Mouse (Mus musculus) stomach, embryonic 15.5 days (tissue): ENCODE measurements around the gene Gm4763. TPM values are rescaled to one million over a fixed set of nuclear protein-coding genes. Genes with fewer than 3 reads are reported as not detected.
"Not testable (repeated sequence)": the region's sequence is repeated elsewhere in the genome, so short reads cannot be mapped to it uniquely, and the experiment has no call there.

ENCODE experiments used
- ATAC-seq: fragments of 200-750 bp; cut with Nextera tagmentation; 2 replicates; pipeline ENCODE4 v1.8.0; 2017; ENCODE audit warnings: low read depth, moderate number of reproducible peaks, moderate TSS enrichment; ENCODE audit not compliant: insufficient read depth, low FRiP score
- H3K27ac ChIP-seq: fragments of 300-500 bp; sonication (generic); 2 replicates; pipeline ENCODE4 v1.5.1; 2015; ENCODE audit warnings: mild to moderate bottlenecking, inconsistent platforms
- H3K27me3 ChIP-seq: fragments of 300-500 bp; sonication (generic); replicated peaks from 2 replicates; pipeline ENCODE4 v1.6.1; 2015; ENCODE audit warnings: inconsistent platforms
- H3K36me3 ChIP-seq: fragments of 300-500 bp; sonication (generic); 2 replicates; pipeline ENCODE4 v1.6.1; 2015; ENCODE audit warnings: inconsistent platforms
- H3K4me1 ChIP-seq: fragments of 300-500 bp; sonication (generic); 2 replicates; pipeline ENCODE4 v1.6.1; 2015; ENCODE audit warnings: inconsistent platforms
- H3K4me2 ChIP-seq: fragments of 300-500 bp; sonication (generic); 2 replicates; pipeline ENCODE4 v1.6.1; 2015; ENCODE audit warnings: mild to moderate bottlenecking, inconsistent platforms
- H3K4me3 ChIP-seq: fragments of 300-500 bp; sonication (generic); replicated peaks from 2 replicates; pipeline ENCODE4 v1.5.1; 2015; ENCODE audit warnings: inconsistent platforms
- H3K9ac ChIP-seq: fragments of 300-500 bp; sonication (generic); 2 replicates; pipeline ENCODE4 v1.6.1; 2015; ENCODE audit warnings: inconsistent platforms
- H3K9me3 ChIP-seq: fragments of 300-500 bp; sonication (generic); 2 replicates; pipeline ENCODE4 v1.6.1; 2016; ENCODE audit warnings: inconsistent platforms
- WGBS: fragments of 180-500 bp; shearing (Covaris S2); methylation state at CpG from one replicate; pipeline ENCODE4 v1.1.7; 2015; 5-methylcytosine and 5-hydroxymethylcytosine counted together
- polyA plus RNA-seq: library from polyadenylated mRNA; unstranded; fragments of >200 nt; fragmentation: Nextera tagmentation; extraction: Ambion mirVana; gene quantifications from 2 replicates; pipeline ENCODE4 v1.2.1, GENCODE M21; 2015

Gm4763 gene
- not detected in 2 replicates for polyA plus RNA-seq

- not testable (repeated sequence) for H3K27me3 ChIP-seq, ATAC-seq, H3K27ac ChIP-seq, H3K9ac ChIP-seq, H3K4me2 ChIP-seq, H3K9me3 ChIP-seq, H3K4me3 ChIP-seq, H3K36me3 ChIP-seq, H3K4me1 ChIP-seq
- WGBS = 84% methylated on average over 11 of the region's 11 CpGs
Measured at GRCm38 (mm10) chr7:24726808-24727207, at the start of gene Gm4763. TSS of gene Gm4763 (minus strand) at chr7:24726908.

GRCm38 (mm10) chr7:24776145-24776544, 49.4 kb upstream of the Gm4763 start:
- no peak overlapping the region for H3K4me3 ChIP-seq
- no peaks in the 10 kb centered on the region for H3K27me3 ChIP-seq
- no peak for ATAC-seq
- no peak overlapping the region for H3K4me2 ChIP-seq
- 77% methylated on average over 2 of the region's 2 CpGs for WGBS
- H3K27ac ChIP-seq = no peak overlapping the region
- no peak overlapping the region for H3K9ac ChIP-seq
- H3K4me1 ChIP-seq = no peaks in the 10 kb centered on the region
- no peaks in the 10 kb centered on the region for H3K36me3 ChIP-seq
- no peaks in the 10 kb centered on the region for H3K9me3 ChIP-seq

- no peaks in the 10 kb centered on the region for H3K27me3 ChIP-seq
Measured at GRCm38 (mm10) chr7:24773942-24774535, 47.3 kb upstream of the Gm4763 start.

GRCm38 (mm10) chr7:24771361-24771760, 44.7 kb upstream of the Gm4763 start:
- no peaks in the 10 kb centered on the region for H3K36me3 ChIP-seq

More at GRCm38 (mm10) chr7:24773942-24774535, 47.3 kb upstream of the Gm4763 start:
- no peak overlapping the region for H3K4me3 ChIP-seq
- no peak for ATAC-seq
- H3K9ac ChIP-seq = no peak overlapping the region
- no peaks in the 10 kb centered on the region for H3K4me1 ChIP-seq
- no peak overlapping the region for H3K27ac ChIP-seq
- WGBS = 48% methylated on average over 3 of the region's 3 CpGs
- H3K4me2 ChIP-seq = no peak overlapping the region
- no peaks in the 10 kb centered on the region for H3K9me3 ChIP-seq
- no peaks in the 10 kb centered on the region for H3K36me3 ChIP-seq

GRCm38 (mm10) chr7:24762574-24762973, 35.9 kb upstream of the Gm4763 start:
- Histone ChIP-seq H3K27me3 (no peaks in the 10 kb centered on the region), H3K4me3 (no peak overlapping the region), H3K36me3 (no peaks in the 10 kb centered on the region), H3K9me3 (no peaks in the 10 kb centered on the region), H3K4me2 (no peak overlapping the region), H3K9ac (no peak overlapping the region), H3K27ac (no peak overlapping the region), H3K4me1 (no peaks in the 10 kb centered on the region)
- no peak for ATAC-seq
- 71% methylated on average over 8 of the region's 8 CpGs for WGBS

More at GRCm38 (mm10) chr7:24771361-24771760, 44.7 kb upstream of the Gm4763 start:
- H3K27me3 ChIP-seq = no peaks in the 10 kb centered on the region
- H3K9ac ChIP-seq = no peak overlapping the region
- no peak overlapping the region for H3K27ac ChIP-seq
- H3K4me2 ChIP-seq = no peak overlapping the region
- no peaks in the 10 kb centered on the region for H3K9me3 ChIP-seq
- H3K4me1 ChIP-seq = no peaks in the 10 kb centered on the region
- no peak overlapping the region for H3K4me3 ChIP-seq
- ATAC-seq = no peak

GRCm38 (mm10) chr7:24761161-24761560, 34.5 kb upstream of the Gm4763 start:
- ATAC-seq = no peak
- Histone ChIP-seq H3K36me3 (no peaks in the 10 kb centered on the region), H3K9me3 (no peaks in the 10 kb centered on the region), H3K27ac (no peak overlapping the region), H3K4me3 (no peak overlapping the region), H3K4me1 (no peaks in the 10 kb centered on the region), H3K4me2 (no peak overlapping the region), H3K27me3 (no peaks in the 10 kb centered on the region), H3K9ac (no peak overlapping the region)
- WGBS = 69% methylated on average over 6 of the region's 6 CpGs

GRCm38 (mm10) chr7:24760211-24760610, 33.5 kb upstream of the Gm4763 start, which contains the start of gene Cd177:
TSS of gene Cd177 (minus strand) at chr7:24760311.
- Histone ChIP-seq H3K4me1 (no peaks in the 10 kb centered on the region), H3K36me3 (no peaks in the 10 kb centered on the region), H3K4me3 (no peak within 1 kb of the TSS), H3K27me3 (no peaks in the 10 kb centered on the region), H3K27ac (no peak within 1 kb of the TSS), H3K4me2 (no peak within 1 kb of the TSS), H3K9me3 (no peaks in the 10 kb centered on the region), H3K9ac (no peak within 1 kb of the TSS)
- ATAC-seq = no peak
- WGBS = 61% methylated on average over 6 of the region's 6 CpGs

- no peak overlapping the region for H3K4me2 ChIP-seq
- H3K4me1 ChIP-seq = no peaks in the 10 kb centered on the region
- H3K9me3 ChIP-seq = no peaks in the 10 kb centered on the region
- ATAC-seq = no peak
- H3K9ac ChIP-seq = no peak overlapping the region
- no peak overlapping the region for H3K4me3 ChIP-seq
- H3K36me3 ChIP-seq = no peaks in the 10 kb centered on the region
- no peaks in the 10 kb centered on the region for H3K27me3 ChIP-seq
- WGBS = 63% methylated on average over 1 of the region's 1 CpGs
- no peak overlapping the region for H3K27ac ChIP-seq
Measured at GRCm38 (mm10) chr7:24758520-24758919, 31.8 kb upstream of the Gm4763 start.

- Histone ChIP-seq H3K27me3 (no peaks in the 10 kb centered on the region), H3K9ac (no peak overlapping the region), H3K4me1 (no peaks in the 10 kb centered on the region), H3K9me3 (no peaks in the 10 kb centered on the region), H3K27ac (no peak overlapping the region), H3K36me3 (no peaks in the 10 kb centered on the region), H3K4me2 (no peak overlapping the region), H3K4me3 (no peak overlapping the region)
- 70% methylated on average over 5 of the region's 5 CpGs for WGBS
- ATAC-seq = no peak
Measured at GRCm38 (mm10) chr7:24753476-24753875, 26.8 kb upstream of the Gm4763 start.

- Histone ChIP-seq H3K4me3 (no peak overlapping the region), H3K27me3 (no peaks in the 10 kb centered on the region), H3K9me3 (no peaks in the 10 kb centered on the region), H3K4me1 (no peaks in the 10 kb centered on the region), H3K4me2 (no peak overlapping the region), H3K9ac (no peak overlapping the region), H3K36me3 (no peaks in the 10 kb centered on the region), H3K27ac (no peak overlapping the region)
- 91% methylated on average over 2 of the region's 2 CpGs for WGBS
- no peak for ATAC-seq
Measured at GRCm38 (mm10) chr7:24751610-24752009, 24.9 kb upstream of the Gm4763 start.

- ATAC-seq = no peak
- 39% methylated on average over 4 of the region's 4 CpGs for WGBS
- Histone ChIP-seq H3K9me3 (no peaks in the 10 kb centered on the region), H3K9ac (no peak overlapping the region), H3K27ac (no peak overlapping the region), H3K27me3 (no peaks in the 10 kb centered on the region), H3K4me3 (no peak overlapping the region), H3K4me2 (no peak overlapping the region), H3K36me3 (no peaks in the 10 kb centered on the region), H3K4me1 (no peaks in the 10 kb centered on the region)
Measured at GRCm38 (mm10) chr7:24750695-24751094, 24.0 kb upstream of the Gm4763 start.

GRCm38 (mm10) chr7:24735970-24736670, 9.4 kb upstream of the Gm4763 start:
- Histone ChIP-seq H3K9ac (no peak overlapping the region), H3K4me2 (peak overlapping the region; percentile 24; the same call in 1 of the 2 replicates), H3K4me1 (0 out of 2 replicates have a peak, but pooled peaks cover 7% of the 10 kb centered on the region), H3K36me3 (no peaks in the 10 kb centered on the region), H3K9me3 (no peaks in the 10 kb centered on the region), H3K27me3 (no peaks in the 10 kb centered on the region), H3K4me3 (no peak overlapping the region), H3K27ac (no peak overlapping the region)
- WGBS = 14% methylated on average over 17 of the region's 17 CpGs
- no peak; the same call in 1 of the 2 replicates for ATAC-seq
